Mouse (Mus musculus) lung, postnatal 36 days (tissue): Measurements from ENCODE around the gene Fam129b.
"Not testable (repeated sequence)": the region's sequence is repeated elsewhere in the genome, so short reads cannot be mapped to it uniquely, and the experiment has no call there.

Experiments used
- DNase-seq: peaks from one replicate; pipeline ENCODE4 v3.0.0; 2022; ENCODE audit warnings: mixed read lengths

Gene Fam129b

GRCm38 (mm10) chr2:32875675-32876489 lies at the start of gene Fam129b:
Gene Fam129b, plus strand, starts transcription at chr2:32876114.
- peak; percentile 92 for DNase-seq

GRCm38 (mm10) chr2:32828979-32829676 lies 46.8 kb upstream of the Fam129b start:
- no peak for DNase-seq

GRCm38 (mm10) chr2:32834496-32834895 lies 41.4 kb upstream of the Fam129b start:
- DNase-seq: peak; percentile 87

GRCm38 (mm10) chr2:32835588-32835987 lies 40.3 kb upstream of the Fam129b start:
- DNase-seq: no peak

- DNase-seq: no peak
These were observed 37.6 kb upstream of the Fam129b start for GRCm38 (mm10) chr2:32838147-32838884.

- no peak for DNase-seq
These were observed 36.7 kb upstream of the Fam129b start for GRCm38 (mm10) chr2:32839261-32839660.

- peak; percentile 55 for DNase-seq
These were observed 34.8 kb upstream of the Fam129b start for GRCm38 (mm10) chr2:32841099-32841498.

- DNase-seq: peak; percentile 49
These were observed 33.4 kb upstream of the Fam129b start for GRCm38 (mm10) chr2:32842558-32842957.

GRCm38 (mm10) chr2:32845572-32846100 lies 30.3 kb upstream of the Fam129b start:
- no peak for DNase-seq

GRCm38 (mm10) chr2:32846101-32846804 lies 29.7 kb upstream of the Fam129b start:
- peak; percentile 55 for DNase-seq

- peak; percentile 92 for DNase-seq
These were observed 29.0 kb upstream of the Fam129b start, which contains the start of gene Stxbp1 for GRCm38 (mm10) chr2:32846805-32847467. Gene Stxbp1, minus strand, starts transcription at chr2:32847245.

- DNase-seq: no peak
These were observed 28.5 kb upstream of the Fam129b start for GRCm38 (mm10) chr2:32847468-32847821.

GRCm38 (mm10) chr2:32852156-32852555 lies 23.8 kb upstream of the Fam129b start:
- peak; percentile 70 for DNase-seq

- DNase-seq: not testable (repeated sequence)
These were observed 22.2 kb upstream of the Fam129b start for GRCm38 (mm10) chr2:32853716-32854115.

- DNase-seq: peak; percentile 97
These were observed 21.7 kb upstream of the Fam129b start for GRCm38 (mm10) chr2:32854206-32854605.

GRCm38 (mm10) chr2:32855046-32855785 lies 20.7 kb upstream of the Fam129b start:
- DNase-seq: no peak

GRCm38 (mm10) chr2:32855790-32856465 lies 20.0 kb upstream of the Fam129b start:
- no peak for DNase-seq

- peak; percentile 88 for DNase-seq
These were observed 18.3 kb upstream of the Fam129b start for GRCm38 (mm10) chr2:32857584-32857983.

GRCm38 (mm10) chr2:32859010-32859621 lies 16.8 kb upstream of the Fam129b start:
- DNase-seq: peak; percentile 77

GRCm38 (mm10) chr2:32859622-32860012 lies 16.3 kb upstream of the Fam129b start:
- no peak for DNase-seq
